Mouse (Mus musculus): ENCODE data around the gene Eml4. TPM values are rescaled to one million over a fixed set of nuclear protein-coding genes. Genes with fewer than 3 reads are reported as not detected.

The Eml4 gene
- polyA plus RNA-seq, 1 experiment from 2014 or later: 22.7 TPM

DNA sequence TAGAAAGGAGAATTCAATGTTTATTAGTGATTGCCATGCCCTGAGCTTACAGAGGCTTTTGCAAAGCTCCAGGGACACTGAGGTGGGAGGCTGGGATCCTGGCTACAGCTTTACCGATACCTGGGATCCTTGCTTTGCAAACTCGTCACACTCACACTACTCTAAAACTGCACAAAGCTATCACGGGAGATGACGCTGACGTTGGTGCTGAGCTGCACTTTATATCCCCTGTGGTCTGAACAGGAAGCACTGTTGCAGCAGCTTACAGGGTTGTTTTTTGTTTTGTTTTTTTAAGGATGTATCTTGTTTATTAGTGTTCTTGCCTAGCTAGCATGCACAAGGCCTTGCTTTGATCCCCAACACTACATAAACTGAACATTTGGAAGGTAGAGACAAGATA, 102.9 kb downstream of the Eml4 start:
- no peaks in the 10 kb centered on the region for H3K27me3 ChIP-seq (replicated peaks; ENCODE audit: control insufficient read depth, insufficient read depth, low read length)
- no peaks in the 10 kb centered on the region for H3K4me1 ChIP-seq (ENCODE audit: control insufficient read depth, insufficient read depth, low read depth, low read length)
- H3K9me3 ChIP-seq (ENCODE audit: control insufficient read depth, low read length): no peaks in the 10 kb centered on the region
- H3K36me3 ChIP-seq (ENCODE audit: control insufficient read depth, insufficient read depth, low read length): peaks cover 33% of the 10 kb centered on the region
- H3K4me3 ChIP-seq (ENCODE audit: low read length): no peak overlapping the region
- ATAC-seq: no peak
- H3K27ac ChIP-seq (ENCODE audit: low read depth, low read length): no peak overlapping the region
- no peak overlapping the region for H3K9ac ChIP-seq (ENCODE audit: low read depth, low read length)
- 83% methylated on average over 5 of the region's 5 CpGs for WGBS
- no peak overlapping the region for H3K4me2 ChIP-seq (ENCODE audit: low read length)

DNA sequence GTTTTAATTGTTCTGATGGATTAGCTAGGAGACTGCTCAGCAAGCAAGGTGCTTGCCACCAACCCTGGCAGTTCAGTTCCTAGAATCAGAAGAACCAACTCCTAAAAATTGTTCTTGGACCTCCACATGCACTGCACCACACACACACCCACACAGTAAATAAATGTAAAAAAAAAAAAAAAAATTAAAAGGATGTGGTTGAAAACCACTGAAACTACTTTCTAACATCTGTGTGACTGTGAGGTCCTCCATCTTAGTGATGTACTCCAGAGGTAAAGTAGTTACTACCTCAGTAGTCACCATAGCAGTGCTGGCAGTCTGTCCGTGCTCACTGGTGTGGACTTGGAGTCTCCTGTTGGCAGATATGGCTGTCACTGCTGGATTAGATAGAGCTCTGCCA, 106.5 kb downstream of the Eml4 start:
- Histone ChIP-seq H3K36me3 (ENCODE audit: control insufficient read depth, insufficient read depth, low read length) (peaks cover 26% of the 10 kb centered on the region), H3K4me2 (ENCODE audit: low read length) (no peak overlapping the region), H3K9me3 (ENCODE audit: control insufficient read depth, low read length) (no peaks in the 10 kb centered on the region), H3K9ac (ENCODE audit: low read depth, low read length) (no peak overlapping the region), H3K4me1 (ENCODE audit: control insufficient read depth, insufficient read depth, low read depth, low read length) (no peaks in the 10 kb centered on the region), H3K27me3 (replicated peaks; ENCODE audit: control insufficient read depth, insufficient read depth, low read length) (no peaks in the 10 kb centered on the region), H3K4me3 (ENCODE audit: low read length) (no peak overlapping the region), H3K27ac (ENCODE audit: low read depth, low read length) (no peak overlapping the region)
- 81% methylated on average over 1 of the region's 1 CpGs for WGBS
- no peak for ATAC-seq

- Histone ChIP-seq H3K36me3 (ENCODE audit: control insufficient read depth, insufficient read depth, low read length) (peaks cover 7% of the 10 kb centered on the region; the same call in 1 of the 2 replicates), H3K27me3 (replicated peaks; ENCODE audit: control insufficient read depth, insufficient read depth, low read length) (no peaks in the 10 kb centered on the region), H3K9ac (ENCODE audit: low read depth, low read length) (no peak overlapping the region), H3K4me1 (ENCODE audit: control insufficient read depth, insufficient read depth, low read depth, low read length) (no peaks in the 10 kb centered on the region), H3K4me3 (ENCODE audit: low read length) (no peak overlapping the region), H3K27ac (ENCODE audit: low read depth, low read length) (no peak overlapping the region), H3K9me3 (ENCODE audit: control insufficient read depth, low read length) (no peaks in the 10 kb centered on the region), H3K4me2 (ENCODE audit: low read length) (no peak overlapping the region)
- ATAC-seq: no peak
- 87% methylated on average over 5 of the region's 5 CpGs for WGBS
These were observed 115.2 kb downstream of the Eml4 start for GRCm38 (mm10) chr17:83465969-83466368.

DNA sequence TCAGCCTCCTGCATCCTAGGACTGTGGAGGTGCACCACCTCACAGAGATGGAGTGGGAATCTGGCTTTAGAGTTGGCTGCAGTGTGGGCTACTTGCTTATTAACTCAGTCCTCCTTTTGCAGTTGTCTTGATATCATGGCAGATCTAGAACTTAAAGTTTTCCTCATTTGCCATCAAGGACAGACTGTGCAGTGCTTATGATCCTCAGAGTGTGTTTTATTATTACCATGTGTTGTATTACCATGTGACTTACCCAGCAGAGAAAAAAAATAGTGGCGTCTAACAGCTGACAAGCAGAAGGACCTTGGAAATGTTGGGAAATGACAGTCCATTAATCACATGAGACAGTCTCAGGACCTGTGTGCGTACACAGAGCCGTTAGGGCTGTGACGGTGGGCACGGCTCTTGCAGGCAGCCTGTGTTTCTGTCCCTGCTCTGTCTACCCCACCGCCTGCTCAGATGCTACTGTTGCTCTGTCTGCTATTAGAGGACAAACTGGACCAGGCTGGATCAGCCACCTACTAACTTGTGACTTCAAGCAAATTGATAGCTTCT, 116.0 kb downstream of the Eml4 start:
- H3K9ac ChIP-seq (ENCODE audit: low read depth, low read length): no peak overlapping the region
- no peaks in the 10 kb centered on the region for H3K9me3 ChIP-seq (ENCODE audit: control insufficient read depth, low read length)
- peak; percentile 61 for ATAC-seq
- H3K27me3 ChIP-seq (replicated peaks; ENCODE audit: control insufficient read depth, insufficient read depth, low read length): no peaks in the 10 kb centered on the region
- H3K27ac ChIP-seq (ENCODE audit: low read depth, low read length): no peak overlapping the region; the same call in 1 of the 2 replicates
- H3K36me3 ChIP-seq (ENCODE audit: control insufficient read depth, insufficient read depth, low read length): peaks cover 3% of the 10 kb centered on the region; the same call in 1 of the 2 replicates
- 55% methylated on average over 6 of the region's 6 CpGs for WGBS
- no peak overlapping the region for H3K4me2 ChIP-seq (ENCODE audit: low read length)
- no peaks in the 10 kb centered on the region for H3K4me1 ChIP-seq (ENCODE audit: control insufficient read depth, insufficient read depth, low read depth, low read length)
- no peak overlapping the region for H3K4me3 ChIP-seq (ENCODE audit: low read length)

- WGBS: 80% methylated on average over 2 of the region's 2 CpGs
- Histone ChIP-seq H3K4me3 (ENCODE audit: low read length) (no peak overlapping the region), H3K36me3 (ENCODE audit: control insufficient read depth, insufficient read depth, low read length) (peaks cover 15% of the 10 kb centered on the region; the same call in 1 of the 2 replicates), H3K27me3 (replicated peaks; ENCODE audit: control insufficient read depth, insufficient read depth, low read length) (no peaks in the 10 kb centered on the region), H3K4me2 (ENCODE audit: low read length) (no peak overlapping the region), H3K9ac (ENCODE audit: low read depth, low read length) (no peak overlapping the region), H3K27ac (ENCODE audit: low read depth, low read length) (no peak overlapping the region), H3K9me3 (ENCODE audit: control insufficient read depth, low read length) (no peaks in the 10 kb centered on the region), H3K4me1 (ENCODE audit: control insufficient read depth, insufficient read depth, low read depth, low read length) (no peaks in the 10 kb centered on the region)
- no peak for ATAC-seq
These were observed 118.9 kb downstream of the Eml4 start for GRCm38 (mm10) chr17:83469586-83469985.

- WGBS: 95% methylated on average over 12 of the region's 12 CpGs
- Histone ChIP-seq H3K4me3 (ENCODE audit: low read length) (no peak overlapping the region), H3K27ac (ENCODE audit: low read depth, low read length) (no peak overlapping the region), H3K4me2 (ENCODE audit: low read length) (no peak overlapping the region), H3K27me3 (replicated peaks; ENCODE audit: control insufficient read depth, insufficient read depth, low read length) (no peaks in the 10 kb centered on the region), H3K9ac (ENCODE audit: low read depth, low read length) (no peak overlapping the region), H3K9me3 (ENCODE audit: control insufficient read depth, low read length) (no peaks in the 10 kb centered on the region), H3K4me1 (ENCODE audit: control insufficient read depth, insufficient read depth, low read depth, low read length) (no peaks in the 10 kb centered on the region), H3K36me3 (ENCODE audit: control insufficient read depth, insufficient read depth, low read length) (peaks cover 31% of the 10 kb centered on the region)
- ATAC-seq: no peak
These were observed 126.4 kb downstream of the Eml4 start for GRCm38 (mm10) chr17:83477089-83477488.

GRCm38 (mm10) chr17:83481551-83481950, 130.8 kb downstream of the Eml4 start:
- no peak overlapping the region for H3K27ac ChIP-seq (ENCODE audit: low read depth, low read length)
- 74% methylated on average over 7 of the region's 7 CpGs for WGBS
- H3K27me3 ChIP-seq (replicated peaks; ENCODE audit: control insufficient read depth, insufficient read depth, low read length): no peaks in the 10 kb centered on the region
- H3K4me3 ChIP-seq (ENCODE audit: low read length): no peak overlapping the region
- H3K4me2 ChIP-seq (ENCODE audit: low read length): no peak overlapping the region
- no peak for ATAC-seq
- H3K9me3 ChIP-seq (ENCODE audit: control insufficient read depth, low read length): no peaks in the 10 kb centered on the region
- H3K9ac ChIP-seq (ENCODE audit: low read depth, low read length): no peak overlapping the region
- H3K4me1 ChIP-seq (ENCODE audit: control insufficient read depth, insufficient read depth, low read depth, low read length): no peaks in the 10 kb centered on the region
- peaks cover 10% of the 10 kb centered on the region for H3K36me3 ChIP-seq (ENCODE audit: control insufficient read depth, insufficient read depth, low read length)

GRCm38 (mm10) chr17:83482817-83483536, 132.2 kb downstream of the Eml4 start:
- Histone ChIP-seq H3K4me1 (ENCODE audit: control insufficient read depth, insufficient read depth, low read depth, low read length) (no peaks in the 10 kb centered on the region), H3K36me3 (ENCODE audit: control insufficient read depth, insufficient read depth, low read length) (peaks cover 8% of the 10 kb centered on the region), H3K9ac (ENCODE audit: low read depth, low read length) (no peak overlapping the region), H3K4me3 (ENCODE audit: low read length) (no peak overlapping the region), H3K27ac (ENCODE audit: low read depth, low read length) (no peak overlapping the region), H3K27me3 (replicated peaks; ENCODE audit: control insufficient read depth, insufficient read depth, low read length) (no peaks in the 10 kb centered on the region), H3K9me3 (ENCODE audit: control insufficient read depth, low read length) (no peaks in the 10 kb centered on the region), H3K4me2 (ENCODE audit: low read length) (no peak overlapping the region)
- ATAC-seq: no peak
- WGBS: 93% methylated on average over 7 of the region's 7 CpGs

- no peak overlapping the region for H3K9ac ChIP-seq (ENCODE audit: low read depth, low read length)
- H3K36me3 ChIP-seq (ENCODE audit: control insufficient read depth, insufficient read depth, low read length): peaks cover 5% of the 10 kb centered on the region
- H3K27ac ChIP-seq (ENCODE audit: low read depth, low read length): no peak overlapping the region
- WGBS: 75% methylated on average over 2 of the region's 2 CpGs
- no peaks in the 10 kb centered on the region for H3K27me3 ChIP-seq (replicated peaks; ENCODE audit: control insufficient read depth, insufficient read depth, low read length)
- no peaks in the 10 kb centered on the region for H3K4me1 ChIP-seq (ENCODE audit: control insufficient read depth, insufficient read depth, low read depth, low read length)
- no peaks in the 10 kb centered on the region for H3K9me3 ChIP-seq (ENCODE audit: control insufficient read depth, low read length)
- H3K4me3 ChIP-seq (ENCODE audit: low read length): no peak overlapping the region
- H3K4me2 ChIP-seq (ENCODE audit: low read length): no peak overlapping the region
- ATAC-seq: no peak
These were observed 133.1 kb downstream of the Eml4 start for GRCm38 (mm10) chr17:83483784-83484183.

All from hindbrain, embryonic 16.5 days (tissue).